Mouse (Mus musculus) left cerebral cortex, postnatal 36 days (tissue): ENCODE results near the gene Sh3bp1. TPM values are rescaled to one million over a fixed set of nuclear protein-coding genes. Genes with fewer than 3 reads are reported as not detected.
A peak's percentile ranks its signal among the peaks of the same experiment; 100 is the strongest.

Source experiments
- DNase-seq, 2 experiments: peaks; one replicate each; pipeline ENCODE4 v3.0.0; 2021 to 2022; ENCODE audit warnings: low spot score in 2 of 2, mixed read lengths in 1 of 2
- intact Hi-C: fragments of 180-260 bp; cut with DNase I; formaldehyde crosslinking; loops from one replicate; pipeline ENCODE4 v1.15.1; 2025
- total RNA-seq, 2 experiments: library from RNA; stranded (reverse); gene quantifications; 2 replicates each; pipeline ENCODE4 v1.2.3; 2021

The Sh3bp1 gene
- total RNA-seq, 2 experiments from 2014 or later, result 23.7 to 31.5 TPM

DNA sequence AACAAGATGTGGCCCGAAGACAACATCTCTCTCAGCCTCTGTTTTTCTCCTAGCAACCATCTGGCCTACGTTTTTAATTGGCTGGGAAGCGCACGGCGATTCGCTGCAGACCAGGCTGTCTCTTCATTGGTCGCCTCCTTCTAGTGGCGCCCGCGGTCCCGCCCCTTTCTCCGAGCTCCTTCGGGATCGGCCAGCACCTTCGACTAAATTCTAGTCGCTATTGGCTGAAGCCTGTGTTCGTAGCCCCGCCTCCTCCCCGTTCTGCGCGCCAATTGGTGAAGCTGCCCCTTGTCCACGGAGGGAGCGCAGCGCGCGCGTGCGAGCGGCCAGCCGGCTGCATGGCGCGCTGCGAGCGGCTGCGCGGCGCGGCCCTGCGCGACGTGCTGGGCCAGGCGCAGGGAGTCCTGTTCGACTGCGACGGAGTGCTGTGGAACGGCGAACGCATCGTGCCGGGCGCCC is 14.1 kb downstream of the Sh3bp1 start, which contains the start of gene Pdxp:
TSS of gene Pdxp (plus strand) at position 288 of the 459 bp plus-strand sequence.
- peak; percentile 95 to 96 for DNase-seq
- intact Hi-C loops, result loop anchor here (2.0 kb wide), 2 partner anchors 17 to 157 kb away; no protein-coding TSS in a partner anchor

DNA sequence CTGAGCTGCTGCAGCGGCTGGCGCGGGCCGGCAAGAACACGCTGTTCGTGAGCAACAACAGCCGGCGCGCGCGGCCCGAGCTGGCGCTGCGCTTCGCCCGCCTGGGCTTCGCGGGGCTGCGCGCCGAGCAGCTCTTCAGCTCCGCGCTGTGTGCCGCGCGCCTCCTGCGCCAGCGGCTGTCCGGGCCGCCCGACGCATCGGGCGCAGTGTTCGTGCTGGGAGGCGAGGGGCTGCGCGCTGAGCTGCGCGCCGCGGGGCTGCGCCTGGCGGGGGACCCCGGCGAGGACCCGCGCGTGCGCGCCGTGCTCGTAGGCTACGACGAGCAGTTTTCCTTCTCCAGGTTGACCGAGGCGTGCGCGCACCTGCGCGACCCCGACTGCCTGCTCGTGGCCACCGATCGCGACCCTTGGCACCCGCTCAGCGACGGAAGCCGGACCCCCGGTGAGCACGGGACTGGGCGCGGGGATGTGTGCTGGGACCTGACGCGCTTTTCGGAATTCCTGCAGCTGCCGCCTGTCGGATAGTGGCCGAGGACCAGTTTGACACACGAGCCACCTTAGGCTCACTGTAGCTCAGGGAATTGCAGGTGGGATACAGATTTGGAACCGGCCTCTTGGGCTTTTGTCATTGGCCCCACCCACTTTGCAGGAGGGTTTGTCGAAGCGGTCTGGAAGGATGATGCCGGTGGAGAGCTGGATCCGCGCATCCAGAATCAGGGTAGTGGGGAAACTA is 14.7 kb downstream of the Sh3bp1 start:
- intact Hi-C loops, result loop anchor here (2.0 kb wide), 2 partner anchors 17 to 157 kb away; no protein-coding TSS in a partner anchor
- peak in 1 of 2 experiments; percentile 63 for DNase-seq

DNA sequence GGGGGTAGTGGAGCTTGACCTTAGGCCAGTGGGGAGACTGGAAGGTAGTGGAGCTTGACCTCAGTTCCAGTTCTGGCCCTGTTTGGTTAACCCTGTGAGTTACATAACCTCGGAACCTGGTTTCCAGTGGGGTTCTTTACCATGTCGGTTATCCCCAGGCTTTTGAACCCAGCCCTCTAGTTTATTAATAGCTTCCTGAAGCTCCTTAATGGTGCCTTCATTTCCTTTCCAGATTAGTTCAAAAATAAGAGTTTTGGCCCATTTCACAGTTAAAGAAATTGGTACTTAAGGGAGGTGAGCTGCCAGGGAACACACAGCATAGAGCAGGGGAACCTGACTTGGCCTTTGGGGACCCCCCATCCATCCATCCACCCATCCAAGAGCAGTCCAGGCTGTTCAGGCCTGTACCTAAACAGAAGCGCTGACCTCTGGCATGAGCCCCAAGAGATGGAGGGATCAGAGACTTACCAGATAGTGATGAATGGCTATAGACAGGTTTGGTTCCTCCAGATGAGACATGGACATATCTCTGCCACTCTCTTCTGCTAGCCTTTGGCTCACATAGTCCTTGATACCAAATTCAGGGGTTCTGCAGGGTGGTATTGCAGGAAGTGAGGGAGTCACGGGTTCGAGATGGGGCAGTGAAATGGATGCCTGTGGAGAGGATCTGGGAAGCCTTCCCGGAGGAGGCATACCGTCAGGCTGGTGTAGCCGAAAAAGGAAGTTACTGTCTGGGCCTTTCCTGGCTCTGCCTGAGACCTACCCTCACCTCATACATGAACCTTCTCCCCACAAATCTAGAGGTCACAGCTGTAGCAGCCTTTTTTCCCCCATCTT is 15.5 kb downstream of the Sh3bp1 start:
- intact Hi-C loops, result loop anchor here (2.0 kb wide), 2 partner anchors 16 to 156 kb away; no protein-coding TSS in a partner anchor
- DNase-seq, result no peak

DNA sequence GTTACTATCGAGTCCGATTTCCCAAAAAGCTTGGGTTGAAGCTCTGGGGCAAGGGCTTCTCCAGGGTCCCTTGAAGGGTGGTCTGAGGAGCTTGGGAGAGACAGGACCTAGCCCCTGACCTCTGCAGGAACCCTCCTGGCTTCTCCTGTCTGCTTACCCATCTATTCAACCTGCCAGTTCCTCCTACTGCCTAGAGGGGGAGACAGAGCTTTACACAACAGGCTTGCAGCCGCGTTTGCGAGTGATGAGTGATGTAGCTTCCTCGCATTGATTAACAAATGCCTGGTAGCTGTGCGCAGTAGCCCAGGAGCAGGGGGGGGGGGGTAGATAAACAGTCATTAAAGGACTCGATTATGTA is 16.1 kb downstream of the Sh3bp1 start:
- DNase-seq, result peak; percentile 55 to 67
- intact Hi-C loops, result loop anchor here (2.0 kb wide), 2 partner anchors 15 to 155 kb away; no protein-coding TSS in a partner anchor

DNA sequence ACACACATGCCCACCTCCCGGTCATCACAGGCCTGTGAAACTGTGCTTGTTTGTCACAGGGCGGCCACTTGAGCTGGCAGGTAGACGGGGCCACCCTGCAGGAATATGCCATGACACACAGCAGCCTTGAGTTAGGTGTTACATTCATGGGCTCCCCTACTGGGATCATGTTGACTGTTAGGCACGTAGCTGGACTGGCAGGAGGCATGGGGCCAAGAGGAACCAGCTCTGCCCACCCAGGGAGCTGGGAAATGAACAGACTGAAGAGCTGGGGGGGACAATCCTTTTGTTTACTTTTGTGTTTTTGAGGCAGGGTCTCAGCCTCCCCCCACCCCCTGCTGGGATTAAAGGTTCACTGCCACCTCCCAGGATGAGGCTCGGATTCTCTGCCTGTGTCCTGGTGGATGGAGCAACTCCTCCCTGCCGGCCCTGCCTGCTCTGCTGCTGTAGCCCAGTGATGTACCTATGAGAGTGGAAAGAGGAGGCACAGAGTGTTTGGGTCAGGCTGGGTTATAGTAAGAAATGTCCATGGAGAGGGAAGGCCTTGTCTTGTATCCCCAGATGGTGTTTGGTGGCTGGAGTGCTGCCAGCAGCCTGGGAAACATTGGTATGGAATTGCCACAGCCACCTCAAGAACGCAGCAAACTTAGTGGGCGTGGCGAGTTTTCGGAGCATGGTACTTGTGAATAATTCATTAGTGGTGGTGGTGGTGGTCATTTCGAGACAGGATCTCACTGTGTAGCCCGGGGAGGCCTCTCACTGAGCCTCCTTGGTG is 16.7 kb downstream of the Sh3bp1 start:
- peak; percentile 43 to 48 for DNase-seq

DNA sequence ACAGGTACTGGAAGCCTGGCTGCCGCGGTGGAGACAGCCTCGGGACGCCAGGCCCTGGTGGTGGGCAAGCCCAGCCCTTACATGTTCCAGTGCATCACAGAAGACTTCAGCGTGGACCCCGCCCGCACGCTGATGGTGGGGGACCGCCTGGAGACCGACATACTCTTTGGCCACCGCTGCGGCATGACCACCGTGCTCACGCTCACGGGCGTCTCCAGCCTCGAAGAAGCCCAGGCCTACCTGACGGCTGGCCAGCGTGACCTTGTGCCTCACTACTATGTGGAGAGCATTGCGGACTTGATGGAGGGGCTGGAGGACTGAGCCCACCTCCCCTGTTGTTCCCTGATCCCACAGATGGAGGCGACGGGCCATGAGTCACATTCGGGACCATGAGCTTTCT is 18.6 kb downstream of the Sh3bp1 start:
- intact Hi-C loops, result no loop called here

More for the DNA sequence above, 16.7 kb downstream of the Sh3bp1 start:
- intact Hi-C loops, result no loop called here

DNA sequence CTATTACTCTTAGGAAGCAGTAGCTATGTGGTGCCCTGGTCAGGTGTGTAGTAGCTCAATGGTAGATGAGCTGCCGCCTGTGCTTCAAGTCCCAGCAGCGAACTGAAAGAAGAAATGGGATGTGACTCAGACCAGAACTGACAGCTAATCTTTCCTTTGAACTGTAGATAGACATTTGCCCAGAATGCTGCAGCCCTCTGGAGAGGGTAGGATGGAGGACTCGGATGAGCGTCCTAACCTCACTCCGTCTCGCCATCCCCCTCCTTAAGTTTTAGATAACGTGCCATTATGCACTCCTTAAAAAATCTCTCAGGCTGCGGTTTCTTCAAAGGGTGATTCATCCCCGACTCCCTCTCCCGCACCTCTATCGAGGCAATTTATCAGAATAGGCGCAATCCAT is 20.3 kb downstream of the Sh3bp1 start:
- DNase-seq, result no peak
- intact Hi-C loops, result no loop called here

More for the DNA sequence above, 18.6 kb downstream of the Sh3bp1 start:
- DNase-seq, result no peak

DNA sequence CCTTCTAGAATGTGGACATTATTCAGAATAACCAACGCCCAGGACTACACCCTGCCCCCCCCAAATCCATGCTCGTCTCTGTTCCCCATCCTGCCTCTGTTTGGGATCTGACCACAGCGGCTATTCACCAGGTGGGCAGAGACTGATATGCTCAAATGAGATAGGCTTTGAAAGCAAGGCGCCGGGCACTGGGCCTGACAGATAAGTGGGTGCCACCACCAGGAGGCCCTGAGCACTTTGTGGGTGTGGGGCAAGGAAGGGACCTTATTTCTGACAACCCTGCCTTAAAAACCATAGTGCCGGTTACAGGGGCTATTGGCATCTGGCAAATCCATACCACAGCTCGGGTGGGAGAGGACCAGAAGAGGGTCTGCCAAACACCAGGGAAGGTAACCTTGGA is 23.1 kb downstream of the Sh3bp1 start:
- DNase-seq, result no peak
- intact Hi-C loops, result no loop called here

DNA sequence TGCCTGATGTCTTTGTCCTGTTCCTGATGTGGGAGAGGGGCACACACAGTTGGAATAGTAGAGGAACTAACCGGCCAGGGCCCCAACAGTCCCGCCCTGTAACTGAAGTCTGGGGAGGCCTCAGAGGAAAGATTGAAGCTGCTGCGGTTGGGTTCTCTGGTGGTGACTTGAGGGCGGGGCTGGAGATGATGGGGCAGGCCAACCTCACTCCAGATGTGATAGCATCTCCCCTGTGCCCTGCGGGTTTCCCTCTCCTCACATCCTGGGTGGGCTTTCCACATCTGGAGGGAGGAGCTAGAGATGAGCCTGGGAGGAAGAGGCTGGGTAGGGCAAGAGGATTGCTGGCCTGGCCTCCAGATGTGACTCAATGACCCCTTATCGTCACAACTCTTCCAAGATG is 24.0 kb downstream of the Sh3bp1 start:
- intact Hi-C loops, result no loop called here
- no peak for DNase-seq

DNA sequence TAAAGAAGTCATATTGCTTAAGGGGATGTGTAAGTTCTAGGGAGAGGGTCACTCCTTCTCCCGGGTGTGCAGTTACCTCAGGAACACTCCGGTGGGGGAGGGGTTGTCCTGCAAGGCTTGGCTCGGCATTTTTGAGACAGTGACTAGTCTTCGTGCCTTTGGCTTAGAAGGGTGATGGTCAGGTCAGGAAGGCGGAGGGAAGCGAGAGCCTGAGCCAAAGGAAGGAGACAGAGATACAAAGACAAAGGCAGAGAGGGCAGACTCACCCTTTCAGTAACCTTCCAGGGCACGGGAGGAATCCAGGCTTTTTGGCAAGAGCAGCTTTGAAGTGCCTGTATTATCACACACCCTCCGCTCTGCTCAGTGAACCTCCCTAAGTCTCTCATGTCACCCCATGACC is 25.6 kb downstream of the Sh3bp1 start:
- intact Hi-C loops, result no loop called here
- DNase-seq, result no peak

DNA sequence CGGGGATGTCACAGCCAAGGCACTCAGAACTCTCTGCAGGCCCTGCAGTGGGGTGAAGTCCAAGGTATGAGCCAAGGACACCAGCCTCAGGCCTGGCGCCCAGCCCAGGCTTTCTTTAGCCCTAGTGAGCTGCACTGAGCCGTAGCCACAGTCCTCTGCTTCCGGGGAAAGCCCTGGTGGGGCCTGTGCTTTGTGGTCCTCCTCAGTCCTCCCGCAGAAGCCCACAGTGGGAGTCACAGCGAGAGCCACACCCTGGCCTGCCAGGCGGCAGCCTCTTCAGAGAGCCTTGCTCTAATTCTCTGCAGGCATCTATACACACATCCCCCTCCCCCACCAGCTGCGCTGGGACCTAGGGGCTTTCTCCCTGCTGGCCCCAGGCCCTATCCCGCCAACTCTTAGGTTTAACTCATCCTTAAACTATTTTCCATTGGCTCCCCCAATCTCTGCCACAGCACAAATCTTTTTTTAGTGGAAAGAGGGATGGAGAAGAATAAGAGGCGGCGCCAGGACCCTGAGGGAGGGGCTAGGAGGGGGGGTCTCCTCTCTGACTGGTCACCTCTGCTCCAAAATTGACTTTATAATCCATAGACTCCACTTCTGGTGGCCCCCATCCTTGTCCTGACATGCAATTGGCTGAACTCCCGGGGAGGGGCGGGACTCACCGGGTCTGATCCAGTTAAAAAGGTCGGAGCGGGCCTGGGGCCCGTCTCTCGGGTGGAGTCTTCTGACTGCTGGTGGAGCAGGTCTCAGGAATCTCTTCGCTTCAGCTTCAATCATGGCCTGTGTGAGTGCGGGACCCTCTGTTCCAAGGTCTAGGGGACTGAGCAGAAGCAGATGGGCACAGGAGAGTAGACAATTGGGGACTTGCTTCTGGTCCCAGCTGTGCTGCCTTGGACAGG is 26.7 kb downstream of the Sh3bp1 start, which contains the start of gene Lgals1:
TSS of gene Lgals1 (plus strand) at position 705 of the 899 bp plus-strand sequence.
- DNase-seq, result peak; percentile 23 to 47
- intact Hi-C loops, result no loop called here

DNA sequence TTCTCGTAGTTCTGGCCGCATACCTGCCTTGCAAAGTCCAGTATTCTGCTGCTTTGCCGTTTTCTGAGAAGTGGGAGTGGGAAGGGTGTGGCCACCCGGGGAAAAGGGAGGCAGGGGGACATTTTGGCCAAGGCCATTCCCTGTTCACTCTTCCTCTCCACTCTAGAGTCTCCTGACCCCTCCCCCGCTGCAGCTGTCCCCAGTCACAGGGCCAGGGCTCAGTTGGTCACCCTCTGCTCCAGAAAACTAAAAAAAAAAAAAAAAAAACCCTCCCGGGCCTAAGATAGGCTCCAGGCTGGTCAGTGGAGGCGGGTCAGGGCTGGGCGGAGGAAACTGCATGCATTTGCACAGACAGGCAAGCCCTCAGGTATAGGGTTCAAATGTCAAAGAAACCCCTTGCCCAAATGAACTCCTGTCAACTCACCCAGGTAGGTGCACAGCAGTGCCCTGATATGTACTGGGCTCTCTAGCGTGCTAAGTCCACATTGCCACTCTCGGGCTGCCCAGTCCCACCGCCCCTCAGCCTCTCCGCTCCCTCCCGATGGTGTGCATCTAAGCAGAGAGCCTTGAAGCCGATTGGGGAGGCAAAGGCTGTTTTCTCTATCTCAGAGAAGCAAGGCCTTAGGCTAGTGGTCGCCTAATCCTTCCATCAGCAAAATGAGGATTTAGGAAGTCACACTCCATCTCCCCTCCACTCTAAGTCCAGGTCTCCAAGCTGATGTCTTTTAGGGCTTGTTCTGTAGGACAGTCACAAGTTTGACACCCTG is 27.6 kb downstream of the Sh3bp1 start:
- intact Hi-C loops, result no loop called here
- DNase-seq, result no peak

DNA sequence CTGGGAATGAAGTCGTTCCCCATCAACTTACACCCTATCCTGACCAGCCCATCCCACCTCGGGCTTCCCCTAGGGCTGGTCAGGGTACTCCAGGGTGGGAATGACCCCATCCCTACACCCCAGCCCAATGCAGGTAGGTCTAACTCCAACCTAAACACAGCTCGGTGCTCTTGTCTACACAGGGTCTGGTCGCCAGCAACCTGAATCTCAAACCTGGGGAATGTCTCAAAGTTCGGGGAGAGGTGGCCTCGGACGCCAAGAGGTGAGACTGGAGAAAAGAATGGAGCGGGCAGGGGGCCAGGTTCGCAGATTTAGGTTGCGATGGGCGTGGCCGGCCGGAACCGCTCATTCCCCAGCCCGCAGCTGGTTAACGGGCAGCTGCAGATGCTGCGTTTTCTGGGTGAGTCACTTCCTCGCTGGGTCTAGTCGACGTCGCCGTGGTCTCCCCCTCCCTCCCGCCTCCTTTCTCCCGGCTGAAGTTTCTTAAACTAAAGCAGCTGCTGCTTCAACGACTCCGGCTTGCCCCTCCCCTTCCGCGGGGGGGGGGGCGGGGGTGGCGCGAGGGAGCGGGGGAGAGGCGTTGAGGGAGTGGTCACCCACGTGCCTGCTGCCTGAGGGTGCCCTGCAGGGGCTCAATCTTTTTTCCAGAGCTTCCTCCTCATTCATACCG is 28.4 kb downstream of the Sh3bp1 start:
- peak in 1 of 2 experiments; percentile 49 for DNase-seq
- intact Hi-C loops, result no loop called here

DNA sequence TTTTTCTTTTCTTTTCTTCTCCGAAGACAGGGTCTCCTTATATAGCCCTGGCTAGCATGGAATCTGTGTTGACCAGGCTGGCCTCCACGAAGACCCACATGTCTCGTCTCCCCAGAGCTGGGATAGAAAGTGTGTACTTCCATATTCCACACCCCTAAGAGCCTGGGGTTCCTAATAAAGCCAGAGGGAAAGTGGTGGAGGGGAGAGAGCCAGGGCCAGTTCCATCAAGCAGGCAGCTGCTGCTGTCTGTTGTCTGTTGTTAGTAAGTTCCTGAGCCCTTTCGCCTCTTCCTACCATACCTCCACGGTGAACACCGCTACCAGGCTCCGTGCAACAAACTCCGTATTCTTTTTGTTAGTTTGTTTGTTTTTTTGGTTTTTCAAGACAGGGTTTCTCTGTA is 29.0 kb downstream of the Sh3bp1 start:
- intact Hi-C loops, result no loop called here
- DNase-seq, result no peak

DNA sequence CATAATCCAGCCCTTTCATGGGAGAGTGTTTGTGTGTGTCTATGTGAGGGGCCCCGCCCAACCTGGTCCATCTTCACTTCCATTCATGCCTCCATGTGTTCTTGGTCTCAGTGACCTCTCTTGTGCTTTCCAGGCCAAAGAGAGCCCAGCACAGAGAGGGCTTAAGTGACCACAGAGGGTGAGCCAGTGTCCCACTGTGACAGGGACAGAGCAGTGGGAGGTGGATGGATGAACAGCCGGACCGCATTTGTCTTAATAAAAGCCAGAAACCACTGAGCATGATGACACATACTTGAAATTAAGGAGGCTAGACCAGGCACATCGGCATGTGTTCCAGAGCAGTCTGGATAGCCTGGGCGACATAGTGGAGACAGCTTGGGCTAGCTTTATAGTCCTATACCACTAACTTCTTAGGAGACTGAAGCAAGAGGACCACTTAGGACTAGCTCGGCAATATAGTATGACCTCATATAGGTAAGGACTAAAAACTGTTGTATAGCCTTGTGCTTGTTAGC is 30.7 kb downstream of the Sh3bp1 start:
- no peak for DNase-seq
- intact Hi-C loops, result loop anchor here (2.0 kb wide), 1 partner anchor 15 kb away; no protein-coding TSS in a partner anchor

DNA sequence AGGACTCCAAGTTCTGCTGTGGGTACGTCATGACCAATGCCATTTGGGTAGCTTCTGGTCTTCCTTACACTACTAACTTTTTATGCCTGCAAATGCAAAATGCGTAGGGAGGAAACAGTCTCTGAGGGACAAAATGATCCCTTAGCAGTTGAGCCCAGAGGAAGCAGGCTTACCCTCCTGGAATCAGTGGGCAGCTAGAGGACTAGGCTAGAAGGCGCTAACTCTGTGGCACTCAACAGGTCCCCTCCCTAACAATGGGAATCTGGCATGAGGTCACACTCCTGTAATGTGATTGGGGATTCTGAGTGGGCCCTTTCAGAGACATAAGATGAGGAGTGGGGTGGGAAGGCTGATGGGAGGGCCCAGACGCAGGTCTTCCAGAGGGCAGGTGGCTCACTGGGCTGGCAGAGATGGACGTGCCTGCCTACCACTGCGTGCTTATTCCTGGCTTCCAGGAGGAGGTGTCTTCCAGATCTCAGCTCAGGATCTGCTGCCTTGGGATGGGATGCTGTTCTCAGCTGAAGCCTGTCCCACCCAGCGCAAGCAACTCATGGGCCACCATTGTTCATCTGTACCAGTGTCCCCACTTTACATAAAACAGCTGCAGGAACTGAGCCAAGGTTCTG is 31.3 kb downstream of the Sh3bp1 start:
- no peak for DNase-seq
- intact Hi-C loops, result loop anchor here (2.0 kb wide), 1 partner anchor 16 kb away; no protein-coding TSS in a partner anchor

DNA sequence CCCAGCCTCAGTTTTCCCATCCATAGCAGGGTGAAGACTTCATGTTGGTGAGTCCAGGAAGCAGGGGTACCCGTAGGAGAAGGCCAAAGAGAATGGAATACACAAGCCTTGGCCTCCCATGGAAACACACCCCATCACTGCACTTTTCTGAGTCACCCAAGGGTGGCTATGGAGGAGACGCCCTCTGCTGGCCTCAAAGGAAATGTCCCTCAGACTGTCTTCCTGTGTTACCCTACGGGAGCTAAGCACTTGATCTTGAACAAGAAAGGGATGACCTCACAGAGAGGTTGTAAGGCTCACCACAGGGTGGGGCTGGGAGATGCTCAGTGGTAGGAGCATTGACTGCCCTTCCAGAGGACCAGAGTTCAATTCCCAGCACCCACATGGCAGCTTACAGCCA is 32.0 kb downstream of the Sh3bp1 start:
- intact Hi-C loops, result loop anchor here (2.0 kb wide), 1 partner anchor 17 kb away; no protein-coding TSS in a partner anchor
- no peak for DNase-seq
